Mouse (Mus musculus) heart, embryonic 15.5 days (tissue): ENCODE results near the gene Elmo3. TPM values are rescaled to one million over a fixed set of nuclear protein-coding genes. Genes with fewer than 3 reads are reported as not detected.
A peak's percentile ranks its signal among the peaks of the same experiment; 100 is the strongest.
"Not testable (repeated sequence)": the region's sequence is repeated elsewhere in the genome, so short reads cannot be mapped to it uniquely, and the experiment has no call there.

Source experiments
- ATAC-seq: fragments of 200-750 bp; cut with Nextera tagmentation; replicated peaks from 2 replicates; pipeline ENCODE4 v1.8.0; 2017; ENCODE audit warnings: low read depth, moderate TSS enrichment; ENCODE audit not compliant: insufficient number of reproducible peaks, insufficient read depth, low FRiP score
- H3K27ac ChIP-seq: fragments of 300-500 bp; sonication (generic); 2 replicates; pipeline ENCODE4 v1.5.1; 2015; ENCODE audit warnings: mild to moderate bottlenecking, inconsistent platforms
- H3K27me3 ChIP-seq: fragments of 300-500 bp; sonication (generic); 2 replicates; pipeline ENCODE4 v1.6.1; 2015; ENCODE audit warnings: inconsistent platforms
- H3K36me3 ChIP-seq: fragments of 300-500 bp; sonication (generic); 2 replicates; pipeline ENCODE4 v1.6.1; 2015; ENCODE audit warnings: mild to moderate bottlenecking, inconsistent platforms
- H3K4me1 ChIP-seq: fragments of 300-500 bp; sonication (generic); replicated peaks from 2 replicates; pipeline ENCODE4 v1.6.1; 2015; ENCODE audit warnings: inconsistent platforms
- H3K4me2 ChIP-seq: fragments of 300-500 bp; sonication (generic); 2 replicates; pipeline ENCODE4 v1.6.1; 2015; ENCODE audit warnings: inconsistent platforms, mild to moderate bottlenecking, moderate library complexity
- H3K4me3 ChIP-seq: fragments of 300-500 bp; sonication (generic); 2 replicates; pipeline ENCODE4 v1.5.1; 2015; ENCODE audit warnings: mild to moderate bottlenecking, inconsistent platforms
- H3K9ac ChIP-seq: fragments of 300-500 bp; sonication (generic); 2 replicates; pipeline ENCODE4 v1.6.1; 2015; ENCODE audit warnings: mild to moderate bottlenecking, inconsistent platforms
- H3K9me3 ChIP-seq: fragments of 300-500 bp; sonication (generic); replicated peaks from 2 replicates; pipeline ENCODE4 v1.6.1; 2016; ENCODE audit warnings: inconsistent platforms
- WGBS: fragments of 180-500 bp; shearing (Covaris S2); methylation state at CpG from one replicate; pipeline ENCODE4 v1.1.7; 2015; ENCODE audit warnings: mixed read lengths; 5-methylcytosine and 5-hydroxymethylcytosine counted together
- polyA plus RNA-seq: library from polyadenylated mRNA; unstranded; fragments of >200 nt; fragmentation: Nextera tagmentation; extraction: Ambion mirVana; gene quantifications from 2 replicates; pipeline ENCODE4 v1.2.1, GENCODE M21; 2015

Gene Elmo3
- polyA plus RNA-seq, 1 experiment from 2014 or later: 2.3 TPM

- H3K9ac ChIP-seq, H3K36me3 ChIP-seq, H3K27me3 ChIP-seq, H3K27ac ChIP-seq, H3K4me2 ChIP-seq, ATAC-seq, H3K9me3 ChIP-seq, H3K4me3 ChIP-seq: not testable (repeated sequence)
- 72% methylated on average over 8 of the region's 8 CpGs for WGBS
- peaks cover 23% of the 10 kb centered on the region for H3K4me1 ChIP-seq
Observed at GRCm38 (mm10) chr8:105291364-105291763, 14.0 kb upstream of the Elmo3 start.

- 62% methylated on average over 3 of the region's 3 CpGs for WGBS
Observed at GRCm38 (mm10) chr8:105291802-105292201, 13.6 kb upstream of the Elmo3 start.

GRCm38 (mm10) chr8:105292471-105292870 is 12.9 kb upstream of the Elmo3 start:
- Histone ChIP-seq H3K27me3 (peaks cover 10% of the 10 kb centered on the region), H3K4me3 (no peak overlapping the region), H3K4me1 (peaks cover 33% of the 10 kb centered on the region), H3K27ac (no peak overlapping the region), H3K9me3 (no peaks in the 10 kb centered on the region), H3K36me3 (no peaks in the 10 kb centered on the region), H3K9ac (no peak overlapping the region), H3K4me2 (no peak overlapping the region)
- WGBS: 78% methylated on average over 7 of the region's 7 CpGs
- ATAC-seq: no peak

More at GRCm38 (mm10) chr8:105291802-105292201, 13.6 kb upstream of the Elmo3 start:
- H3K4me3 ChIP-seq, H3K9ac ChIP-seq, ATAC-seq, H3K27me3 ChIP-seq, H3K4me2 ChIP-seq, H3K36me3 ChIP-seq, H3K27ac ChIP-seq, H3K9me3 ChIP-seq: not testable (repeated sequence)
- peaks cover 27% of the 10 kb centered on the region for H3K4me1 ChIP-seq

- Histone ChIP-seq H3K4me2 (no peak overlapping the region), H3K27ac (no peak overlapping the region), H3K9ac (no peak overlapping the region), H3K4me1 (peaks cover 38% of the 10 kb centered on the region), H3K9me3 (no peaks in the 10 kb centered on the region), H3K36me3 (no peaks in the 10 kb centered on the region), H3K27me3 (peaks cover 10% of the 10 kb centered on the region), H3K4me3 (no peak overlapping the region)
- WGBS: 60% methylated on average over 19 of the region's 19 CpGs
- ATAC-seq: no peak
Observed at GRCm38 (mm10) chr8:105293405-105293804, 12.0 kb upstream of the Elmo3 start.

GRCm38 (mm10) chr8:105294776-105295175 is 10.6 kb upstream of the Elmo3 start:
- no peak for ATAC-seq
- Histone ChIP-seq H3K27ac (no peak overlapping the region), H3K4me1 (peaks cover 34% of the 10 kb centered on the region), H3K4me2 (peak overlapping the region; percentile 49), H3K9ac (no peak overlapping the region), H3K27me3 (peaks cover 10% of the 10 kb centered on the region), H3K4me3 (peak overlapping the region; percentile 36), H3K36me3 (peaks cover 1% of the 10 kb centered on the region), H3K9me3 (no peaks in the 10 kb centered on the region)
- WGBS: 57% methylated on average over 9 of the region's 9 CpGs

- H3K36me3 ChIP-seq: peaks cover 6% of the 10 kb centered on the region
- H3K4me2 ChIP-seq: peak overlapping the region; percentile 49
- H3K9ac ChIP-seq: 0 out of 2 replicates have a peak overlapping the region, but pooled peaks have one; percentile 7
- H3K4me3 ChIP-seq: peak overlapping the region; percentile 36
- H3K9me3 ChIP-seq: no peaks in the 10 kb centered on the region
- WGBS: 57% methylated on average over 11 of the region's 11 CpGs
- peaks cover 29% of the 10 kb centered on the region for H3K4me1 ChIP-seq
- H3K27ac ChIP-seq: peak overlapping the region; percentile 83; the same call in 1 of the 2 replicates
- peaks cover 6% of the 10 kb centered on the region for H3K27me3 ChIP-seq
- ATAC-seq: no peak
Observed at GRCm38 (mm10) chr8:105295256-105295655, 10.1 kb upstream of the Elmo3 start.

- H3K4me3 ChIP-seq: peak within 1 kb of the TSS; percentile 99
- H3K27me3 ChIP-seq: no peaks in the 10 kb centered on the region
- peaks cover 14% of the 10 kb centered on the region for H3K36me3 ChIP-seq
- peak within 1 kb of the TSS; percentile 97 for H3K9ac ChIP-seq
- H3K4me2 ChIP-seq: peak within 1 kb of the TSS; percentile 86
- WGBS: 41% methylated on average over 11 of the region's 11 CpGs
- H3K4me1 ChIP-seq: peaks cover 23% of the 10 kb centered on the region
- H3K9me3 ChIP-seq: no peaks in the 10 kb centered on the region
- no peak for ATAC-seq
- H3K27ac ChIP-seq: peak within 1 kb of the TSS; percentile 83
Observed at GRCm38 (mm10) chr8:105295895-105296573, 9.4 kb upstream of the Elmo3 start, which contains the start of gene Exoc3l. Gene Exoc3l, minus strand, starts transcription at chr8:105296101.

GRCm38 (mm10) chr8:105297511-105298192 is 7.7 kb upstream of the Elmo3 start, which contains the start of gene E2f4:
Gene E2f4, plus strand, starts transcription at chr8:105297663.
- Histone ChIP-seq H3K9me3 (no peaks in the 10 kb centered on the region), H3K4me3 (peak within 1 kb of the TSS; percentile 99), H3K4me1 (peaks cover 23% of the 10 kb centered on the region), H3K9ac (peak within 1 kb of the TSS; percentile 97), H3K4me2 (peak within 1 kb of the TSS; percentile 86), H3K36me3 (peaks cover 28% of the 10 kb centered on the region), H3K27me3 (no peaks in the 10 kb centered on the region), H3K27ac (peak within 1 kb of the TSS; percentile 83)
- peak; percentile 85 for ATAC-seq
- under 1% methylated on average over 58 of the region's 58 CpGs for WGBS

- Histone ChIP-seq H3K4me1 (peaks cover 25% of the 10 kb centered on the region), H3K27me3 (no peaks in the 10 kb centered on the region), H3K9me3 (no peaks in the 10 kb centered on the region), H3K4me2 (peak overlapping the region; percentile 86), H3K4me3 (peak overlapping the region; percentile 99), H3K9ac (peak overlapping the region; percentile 97), H3K27ac (peak overlapping the region; percentile 83), H3K36me3 (peaks cover 31% of the 10 kb centered on the region)
- 46% methylated on average over 18 of the region's 18 CpGs for WGBS
- ATAC-seq: no peak
Observed at GRCm38 (mm10) chr8:105298351-105299252, 6.8 kb upstream of the Elmo3 start.

- H3K27ac ChIP-seq: no peak overlapping the region
- ATAC-seq: no peak
- H3K27me3 ChIP-seq: no peaks in the 10 kb centered on the region
- 88% methylated on average over 8 of the region's 8 CpGs for WGBS
- H3K9ac ChIP-seq: no peak overlapping the region
- H3K9me3 ChIP-seq: no peaks in the 10 kb centered on the region
- peaks cover 38% of the 10 kb centered on the region for H3K4me1 ChIP-seq
- H3K4me3 ChIP-seq: no peak overlapping the region
- peaks cover 33% of the 10 kb centered on the region for H3K36me3 ChIP-seq
- no peak overlapping the region for H3K4me2 ChIP-seq
Observed at GRCm38 (mm10) chr8:105299962-105300361, 5.4 kb upstream of the Elmo3 start.

- peaks cover 44% of the 10 kb centered on the region for H3K36me3 ChIP-seq
- H3K4me2 ChIP-seq: no peak overlapping the region
- H3K27ac ChIP-seq: peak overlapping the region; percentile 68; the same call in 1 of the 2 replicates
- peaks cover 42% of the 10 kb centered on the region for H3K4me1 ChIP-seq
- 74% methylated on average over 8 of the region's 8 CpGs for WGBS
- ATAC-seq: no peak
- no peaks in the 10 kb centered on the region for H3K27me3 ChIP-seq
- no peak overlapping the region for H3K9ac ChIP-seq
- H3K9me3 ChIP-seq: no peaks in the 10 kb centered on the region
- no peak overlapping the region for H3K4me3 ChIP-seq
Observed at GRCm38 (mm10) chr8:105303396-105303795, 2.0 kb upstream of the Elmo3 start.
